Mouse (Mus musculus) layer of hippocampus, adult 9-10 months (tissue): ENCODE data around the gene Efcab5.

Source experiments
- DNase-seq: peaks from one replicate; pipeline ENCODE4 v3.0.0; 2022; ENCODE audit warnings: low spot score

The Efcab5 gene

GRCm38 (mm10) chr11:77188868-77189267, at the start of gene Efcab5:
Gene Efcab5 (minus strand): TSS chr11:77188968.
- no peak for DNase-seq

GRCm38 (mm10) chr11:77235267-77235666, 46.5 kb upstream of the Efcab5 start:
- DNase-seq, result no peak

- no peak for DNase-seq
Observed at GRCm38 (mm10) chr11:77231514-77231913, 42.7 kb upstream of the Efcab5 start.

- DNase-seq, result no peak
Observed at GRCm38 (mm10) chr11:77230765-77231164, 42.0 kb upstream of the Efcab5 start.

- DNase-seq, result peak; percentile 20
Observed at GRCm38 (mm10) chr11:77216761-77217130, 28.0 kb upstream of the Efcab5 start.

- peak; percentile 39 for DNase-seq
Observed at GRCm38 (mm10) chr11:77215951-77216760, 27.4 kb upstream of the Efcab5 start, which contains the start of gene Ssh2. Gene Ssh2 (plus strand): TSS chr11:77216287.

- DNase-seq, result no peak
Observed at GRCm38 (mm10) chr11:77215483-77215882, 26.7 kb upstream of the Efcab5 start.

- DNase-seq, result peak; percentile 60
Observed at GRCm38 (mm10) chr11:77214755-77215154, 26.0 kb upstream of the Efcab5 start.

- no peak for DNase-seq
Observed at GRCm38 (mm10) chr11:77214142-77214692, 25.4 kb upstream of the Efcab5 start.

GRCm38 (mm10) chr11:77200703-77201102, 11.9 kb upstream of the Efcab5 start:
- DNase-seq, result no peak

GRCm38 (mm10) chr11:77199636-77200035, 10.9 kb upstream of the Efcab5 start:
- no peak for DNase-seq

- no peak for DNase-seq
Observed at GRCm38 (mm10) chr11:77196181-77197143, 7.7 kb upstream of the Efcab5 start.

GRCm38 (mm10) chr11:77195360-77196109, 6.8 kb upstream of the Efcab5 start:
- DNase-seq, result no peak

- DNase-seq, result no peak
Observed at GRCm38 (mm10) chr11:77194762-77195161, 6.0 kb upstream of the Efcab5 start.

GRCm38 (mm10) chr11:77193941-77194553, 5.3 kb upstream of the Efcab5 start:
- DNase-seq, result no peak

GRCm38 (mm10) chr11:77193410-77193809, 4.6 kb upstream of the Efcab5 start:
- no peak for DNase-seq

- DNase-seq, result no peak
Observed at GRCm38 (mm10) chr11:77184926-77185325, 3.8 kb downstream of the Efcab5 start.

- no peak for DNase-seq
Observed at GRCm38 (mm10) chr11:77182616-77183015, 6.2 kb downstream of the Efcab5 start.

GRCm38 (mm10) chr11:77182041-77182440, 6.7 kb downstream of the Efcab5 start:
- DNase-seq, result no peak

- DNase-seq, result no peak
Observed at GRCm38 (mm10) chr11:77181528-77181927, 7.2 kb downstream of the Efcab5 start.

- peak; percentile 59 for DNase-seq
Observed at GRCm38 (mm10) chr11:77180886-77181285, 7.9 kb downstream of the Efcab5 start.
